Mouse (Mus musculus): ENCODE data around the gene Gm10644. TPM values are rescaled to one million over a fixed set of nuclear protein-coding genes. Genes with fewer than 3 reads are reported as not detected.
A peak's percentile ranks its signal among the peaks of the same experiment; 100 is the strongest.

Gene Gm10644
- polyA plus RNA-seq, 1 experiment: not detected

DNA sequence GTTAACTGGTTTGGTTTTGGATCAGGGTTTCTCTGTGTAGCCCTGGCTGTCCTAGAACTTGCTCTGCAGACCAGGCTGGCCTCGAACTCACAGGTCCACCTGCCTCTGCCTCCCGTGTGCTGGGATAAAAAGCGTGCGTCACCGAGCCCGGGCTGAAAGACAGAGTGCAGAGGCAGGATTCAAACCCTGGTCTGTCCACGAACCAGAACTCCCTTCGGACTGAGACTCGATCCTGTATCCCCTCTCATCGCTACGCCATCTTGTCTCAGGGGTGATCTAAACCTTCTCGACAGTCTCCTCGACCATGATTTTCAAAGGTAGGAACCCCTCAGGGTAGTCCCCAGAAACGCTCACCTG lies 278 bp downstream of the Gm10644 start:
- TF ChIP-seq GATA1 (IDR thresholded peaks at IDR 0.05; ENCODE audit: low read length): no peak
- no peak for TF ChIP-seq TAL1 (IDR thresholded peaks at IDR 0.05; ENCODE audit: low read length)
- H3K36me3 ChIP-seq (ENCODE audit: control insufficient read depth): peaks cover 22% of the 10 kb centered on the region
- no peaks in the 10 kb centered on the region for H3K9me3 ChIP-seq (ENCODE audit: control insufficient read depth, low read length)
- H3K4me3 ChIP-seq (replicated peaks): peak overlapping the region; percentile 100
- H3K4me1 ChIP-seq (ENCODE audit: control insufficient read depth): peaks cover 33% of the 10 kb centered on the region
- H3K27me3 ChIP-seq (ENCODE audit: control insufficient read depth): peaks cover 6% of the 10 kb centered on the region

DNA sequence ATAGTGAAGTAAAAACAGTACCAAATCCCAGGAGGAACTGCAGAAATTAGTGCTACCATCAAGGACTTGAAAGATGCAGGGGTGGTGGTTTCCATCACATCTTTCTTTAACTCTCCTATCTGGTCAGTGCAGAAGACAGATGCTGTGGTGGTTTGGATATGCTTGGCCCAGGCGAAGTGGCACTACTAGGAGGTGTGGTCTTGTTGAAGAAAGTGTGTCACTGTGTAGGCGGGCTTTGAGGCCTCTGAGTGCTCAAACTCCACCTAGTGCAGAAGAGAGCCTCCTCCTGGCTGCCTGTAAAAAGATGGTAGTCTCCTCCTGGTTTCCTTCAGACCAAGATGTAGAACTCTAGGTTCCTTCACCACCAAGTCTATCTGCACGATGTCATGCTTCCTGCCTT lies 9.5 kb downstream of the Gm10644 start:
- H3K36me3 ChIP-seq (ENCODE audit: control insufficient read depth): no peaks in the 10 kb centered on the region
- peaks cover 2% of the 10 kb centered on the region for H3K27me3 ChIP-seq (ENCODE audit: control insufficient read depth)
- no peaks in the 10 kb centered on the region for H3K4me1 ChIP-seq (ENCODE audit: control insufficient read depth)
- H3K9me3 ChIP-seq (ENCODE audit: control insufficient read depth, low read length): no peaks in the 10 kb centered on the region
- no peak overlapping the region for H3K4me3 ChIP-seq (replicated peaks)
- TF ChIP-seq TAL1 (IDR thresholded peaks at IDR 0.05; ENCODE audit: low read length) (no peak), GATA1 (IDR thresholded peaks at IDR 0.05; ENCODE audit: low read length) (no peak)

DNA sequence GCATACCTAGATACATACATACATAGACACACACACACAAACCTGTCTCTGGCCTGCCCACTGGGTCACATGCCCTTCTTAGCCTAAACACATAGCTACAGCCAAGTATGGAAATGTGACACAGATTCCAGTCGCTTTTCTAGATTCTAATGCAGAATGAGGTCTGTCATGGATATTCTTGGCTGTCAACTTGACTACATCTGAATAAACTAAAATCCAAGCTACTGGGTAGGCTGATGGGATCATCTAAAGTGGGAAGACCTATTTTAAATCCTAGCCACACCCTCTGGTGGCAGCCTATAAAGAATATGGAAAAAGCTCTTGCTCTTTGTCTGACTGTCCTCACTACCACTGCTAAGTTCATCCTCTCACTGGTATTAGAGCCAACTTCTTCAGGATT lies 12.6 kb downstream of the Gm10644 start:
- TF ChIP-seq GATA1 (IDR thresholded peaks at IDR 0.05; ENCODE audit: low read length) (no peak), TAL1 (IDR thresholded peaks at IDR 0.05; ENCODE audit: low read length) (no peak)
- no peaks in the 10 kb centered on the region; the same call in 1 of the 2 replicates for H3K36me3 ChIP-seq (ENCODE audit: control insufficient read depth)
- H3K4me1 ChIP-seq (ENCODE audit: control insufficient read depth): no peaks in the 10 kb centered on the region
- H3K27me3 ChIP-seq (ENCODE audit: control insufficient read depth): peaks cover under 1% of the 10 kb centered on the region; the same call in 1 of the 2 replicates
- H3K4me3 ChIP-seq (replicated peaks): no peak overlapping the region
- H3K9me3 ChIP-seq (ENCODE audit: control insufficient read depth, low read length): no peaks in the 10 kb centered on the region

GRCm38 (mm10) chr8:83941066-83941677 lies 13.8 kb downstream of the Gm10644 start:
- Histone ChIP-seq H3K4me1 (ENCODE audit: control insufficient read depth) (no peaks in the 10 kb centered on the region), H3K9me3 (ENCODE audit: control insufficient read depth, low read length) (no peaks in the 10 kb centered on the region)
- TF ChIP-seq TAL1 (IDR thresholded peaks at IDR 0.05; ENCODE audit: low read length) (no peak), GATA1 (IDR thresholded peaks at IDR 0.05; ENCODE audit: low read length) (no peak)

GRCm38 (mm10) chr8:83938330-83938729 lies 16.7 kb downstream of the Gm10644 start:
- peaks cover 4% of the 10 kb centered on the region; the same call in 1 of the 2 replicates for H3K36me3 ChIP-seq (ENCODE audit: control insufficient read depth)

More at GRCm38 (mm10) chr8:83941066-83941677, 13.8 kb downstream of the Gm10644 start:
- Histone ChIP-seq H3K4me3 (replicated peaks) (no peak overlapping the region), H3K36me3 (ENCODE audit: control insufficient read depth) (no peaks in the 10 kb centered on the region; the same call in 1 of the 2 replicates), H3K27me3 (ENCODE audit: control insufficient read depth) (no peaks in the 10 kb centered on the region)

GRCm38 (mm10) chr8:83937645-83938044 lies 17.4 kb downstream of the Gm10644 start:
- Histone ChIP-seq H3K36me3 (ENCODE audit: control insufficient read depth) (peaks cover 4% of the 10 kb centered on the region; the same call in 1 of the 2 replicates), H3K4me1 (ENCODE audit: control insufficient read depth) (no peaks in the 10 kb centered on the region), H3K4me3 (replicated peaks) (no peak overlapping the region), H3K9me3 (ENCODE audit: control insufficient read depth, low read length) (no peaks in the 10 kb centered on the region), H3K27me3 (ENCODE audit: control insufficient read depth) (no peaks in the 10 kb centered on the region)
- TF ChIP-seq GATA1 (IDR thresholded peaks at IDR 0.05; ENCODE audit: low read length): no peak
- no peak for TF ChIP-seq TAL1 (IDR thresholded peaks at IDR 0.05; ENCODE audit: low read length)

More at GRCm38 (mm10) chr8:83938330-83938729, 16.7 kb downstream of the Gm10644 start:
- TF ChIP-seq TAL1 (IDR thresholded peaks at IDR 0.05; ENCODE audit: low read length) (no peak), GATA1 (IDR thresholded peaks at IDR 0.05; ENCODE audit: low read length) (no peak)
- Histone ChIP-seq H3K4me3 (replicated peaks) (no peak overlapping the region), H3K9me3 (ENCODE audit: control insufficient read depth, low read length) (no peaks in the 10 kb centered on the region), H3K27me3 (ENCODE audit: control insufficient read depth) (no peaks in the 10 kb centered on the region), H3K4me1 (ENCODE audit: control insufficient read depth) (no peaks in the 10 kb centered on the region)

GRCm38 (mm10) chr8:83935435-83935834 lies 19.6 kb downstream of the Gm10644 start:
- Histone ChIP-seq H3K27me3 (ENCODE audit: control insufficient read depth) (no peaks in the 10 kb centered on the region), H3K4me3 (replicated peaks) (no peak overlapping the region), H3K4me1 (ENCODE audit: control insufficient read depth) (no peaks in the 10 kb centered on the region), H3K36me3 (ENCODE audit: control insufficient read depth) (peaks cover 6% of the 10 kb centered on the region; the same call in 1 of the 2 replicates), H3K9me3 (ENCODE audit: control insufficient read depth, low read length) (no peaks in the 10 kb centered on the region)
- TF ChIP-seq GATA1 (IDR thresholded peaks at IDR 0.05; ENCODE audit: low read length) (no peak), TAL1 (IDR thresholded peaks at IDR 0.05; ENCODE audit: low read length) (no peak)

DNA sequence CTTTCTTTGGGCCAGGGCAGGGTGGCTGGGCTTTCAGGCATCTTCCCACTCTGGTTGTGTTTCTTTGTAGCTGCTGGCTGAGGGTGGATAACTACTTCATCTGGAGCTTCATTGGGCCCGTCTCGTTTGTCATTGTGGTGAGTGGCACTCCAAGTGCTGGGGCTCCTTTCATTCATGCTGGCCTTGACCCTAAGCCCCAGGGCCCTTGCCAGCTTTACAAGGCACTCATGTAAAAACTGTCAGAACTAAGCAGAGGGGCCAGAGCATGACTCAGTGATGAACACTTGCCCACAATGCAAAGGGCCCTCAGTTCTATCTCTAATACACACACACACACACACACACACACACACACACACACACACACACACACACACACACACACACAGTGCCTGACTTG lies 20.0 kb downstream of the Gm10644 start:
- peaks cover 6% of the 10 kb centered on the region; the same call in 1 of the 2 replicates for H3K36me3 ChIP-seq (ENCODE audit: control insufficient read depth)
- H3K27me3 ChIP-seq (ENCODE audit: control insufficient read depth): no peaks in the 10 kb centered on the region
- H3K9me3 ChIP-seq (ENCODE audit: control insufficient read depth, low read length): no peaks in the 10 kb centered on the region
- H3K4me1 ChIP-seq (ENCODE audit: control insufficient read depth): no peaks in the 10 kb centered on the region
- no peak for TF ChIP-seq GATA1 (IDR thresholded peaks at IDR 0.05; ENCODE audit: low read length)
- no peak for TF ChIP-seq TAL1 (IDR thresholded peaks at IDR 0.05; ENCODE audit: low read length)
- no peak overlapping the region for H3K4me3 ChIP-seq (replicated peaks)

GRCm38 (mm10) chr8:83934222-83934621 lies 20.8 kb downstream of the Gm10644 start:
- Histone ChIP-seq H3K4me3 (replicated peaks) (no peak overlapping the region), H3K4me1 (ENCODE audit: control insufficient read depth) (no peaks in the 10 kb centered on the region), H3K27me3 (ENCODE audit: control insufficient read depth) (no peaks in the 10 kb centered on the region), H3K36me3 (ENCODE audit: control insufficient read depth) (peaks cover 10% of the 10 kb centered on the region; the same call in 1 of the 2 replicates), H3K9me3 (ENCODE audit: control insufficient read depth, low read length) (no peaks in the 10 kb centered on the region)
- TF ChIP-seq GATA1 (IDR thresholded peaks at IDR 0.05; ENCODE audit: low read length): no peak
- no peak for TF ChIP-seq TAL1 (IDR thresholded peaks at IDR 0.05; ENCODE audit: low read length)
